In the genomic region with DNA sequence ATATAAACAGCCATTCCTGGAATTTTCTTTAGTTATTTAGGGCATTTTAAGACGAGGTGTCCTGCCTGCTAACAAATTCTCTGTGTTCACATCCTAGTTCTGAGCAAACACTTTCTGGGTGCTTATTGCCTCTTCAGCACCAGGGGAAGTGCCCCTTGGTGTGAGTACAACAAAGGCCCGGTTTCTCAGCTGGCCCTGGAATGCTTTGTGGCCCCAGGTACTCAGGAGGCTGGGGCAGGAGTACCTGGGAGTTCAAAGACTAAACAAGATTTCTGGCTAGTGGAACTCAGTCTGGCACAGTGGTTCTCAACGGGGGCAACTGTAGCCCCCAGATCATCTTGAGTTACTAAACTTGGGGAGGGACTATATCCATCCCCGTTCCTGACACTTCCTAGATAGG, we compare ENCODE assay signal across 12 mouse cellular contexts. TPM values are rescaled to one million over a fixed set of nuclear protein-coding genes. Genes with fewer than 3 reads are reported as not detected.
"Had no signal": no experiment of that assay in that cellular context is flagged by ENCODE, and none has a peak within 500 bp of the region (broad histone marks: within the 10 kb centered on the region; RNA-seq: fewer than 3 reads in every experiment).

No protein-coding gene starts in this region.

- H3K27ac ChIP-seq: intestine, embryonic 15.5 days; limb, embryonic 13.5 days; liver, embryonic 14.5 days; macrophage; midbrain, embryonic 12.5 days had no signal

- H3K9ac ChIP-seq: intestine, embryonic 15.5 days; limb, embryonic 13.5 days; liver, embryonic 14.5 days; midbrain, embryonic 12.5 days had no signal

- ATAC-seq: intestine, embryonic 15.5 days; midbrain, embryonic 16.5 days had no signal

- H3K9me3 ChIP-seq: intestine, embryonic 15.5 days; limb, embryonic 13.5 days; megakaryocyte, embryonic 14.5 days; midbrain, embryonic 12.5 days had no signal

- H3K27me3 ChIP-seq: intestine, embryonic 15.5 days; limb, embryonic 13.5 days; midbrain, embryonic 12.5 days had no signal

- H3K36me3 ChIP-seq: intestine, embryonic 15.5 days; limb, embryonic 13.5 days; midbrain, embryonic 12.5 days had no signal

- H3K4me3 ChIP-seq: intestine, embryonic 15.5 days; limb, embryonic 13.5 days; megakaryocyte, embryonic 14.5 days; midbrain, embryonic 12.5 days had no signal

- H3K4me1 ChIP-seq: intestine, embryonic 15.5 days; limb, embryonic 13.5 days; megakaryocyte, embryonic 14.5 days; midbrain, embryonic 12.5 days had no signal

- H3K4me2 ChIP-seq: intestine, embryonic 15.5 days; limb, embryonic 13.5 days; midbrain, embryonic 12.5 days had no signal

- DNase-seq: kidney, adult 18-20 months; kidney, postnatal 14 days; left cerebral cortex, postnatal 4 days; right cerebral cortex, postnatal 14 days; thymus, postnatal 4 days had no signal

RNA-seq across cellular contexts. Expression of a gene that starts 26.6 kb away (rescaled TPM):
- polyA plus RNA-seq: macrophage had no signal
